Mouse (Mus musculus) liver, postnatal 0 days (tissue): ENCODE results near the gene 4933402N03Rik.

Experiments
- CTCF ChIP-seq: sonication (generic); IDR thresholded peaks from 2 replicates; pipeline ENCODE4 v1.5.1; 2016; ENCODE audit warnings: antibody characterized with exemption, low read depth
- EP300 ChIP-seq: IDR thresholded peaks from 2 replicates; pipeline ENCODE4 v1.6.1; 2016; ENCODE audit warnings: antibody characterized with exemption, low read depth, mild to moderate bottlenecking

- TF ChIP-seq CTCF, result no peak
- TF ChIP-seq EP300, result no peak
Observed at GRCm38 (mm10) chr7:131184339-131184738, 38.2 kb upstream of the 4933402N03Rik start.
